Comparison of ENCODE assay signal across 9 mouse cellular contexts in genomic region chr1:80180128-80180527, GRCm38 (mm10). TPM values are rescaled to one million over a fixed set of nuclear protein-coding genes. Genes with fewer than 3 reads are reported as not detected.
A peak's percentile ranks its signal among the peaks of the same experiment; 100 is the strongest.
DNase-seq lines count a peak whose midpoint lies in the region; ATAC-seq lines count a peak whose summit lies in the region.
"Had no signal": no experiment of that assay in that cellular context is flagged by ENCODE, and none has a peak within 500 bp of the region (broad histone marks: within the 10 kb centered on the region; RNA-seq: fewer than 3 reads in every experiment).

No protein-coding gene starts in this region.

- intact Hi-C loops in gastrocnemius, postnatal 36 days (cut with DNase I), result loop anchor here (2.0 to 10.0 kb wide), 4 partner anchors 63 to 1105 kb away; no protein-coding TSS in a partner anchor

- no peaks in the 10 kb centered on the region for H3K36me3 ChIP-seq in hindbrain, embryonic 11.5 days (ENCODE audit: control insufficient read depth, insufficient read depth, low read length)
- no peaks in the 10 kb centered on the region for H3K36me3 ChIP-seq in hindbrain, embryonic 13.5 days
- H3K36me3 ChIP-seq: embryonic facial prominence, embryonic 13.5 days had no signal

- DNase-seq in hindbrain, embryonic 11.5 days (ENCODE audit: low spot score), result peak; percentile 47
- DNase-seq in spleen, postnatal 10 days (ENCODE audit: low spot score in 2 of 2), result peak; percentile 9 to 40
- no peak for DNase-seq in spleen, postnatal 14 days (ENCODE audit: low spot score in 2 of 2)
- peak; percentile 64 for DNase-seq in embryo, embryonic 10.5 days (ENCODE audit: low spot score)
- peak; percentile 60 for DNase-seq in mesoderm, embryonic 11.5 days (ENCODE audit: low read depth, low spot score)
- DNase-seq in urinary bladder, postnatal 25 days (ENCODE audit: low spot score), result no peak
- no peak for DNase-seq in gastrocnemius, postnatal 36 days

- ATAC-seq in hindbrain, embryonic 11.5 days (ENCODE audit: low FRiP score), result no peak
- no peak for ATAC-seq in hindbrain, embryonic 13.5 days (ENCODE audit: low FRiP score)

- H3K9ac ChIP-seq in hindbrain, embryonic 11.5 days (ENCODE audit: low read depth, low read length), result no peak overlapping the region
- no peak overlapping the region for H3K9ac ChIP-seq in hindbrain, embryonic 13.5 days
- H3K9ac ChIP-seq: embryonic facial prominence, embryonic 13.5 days had no signal

- no peaks in the 10 kb centered on the region for H3K9me3 ChIP-seq in hindbrain, embryonic 11.5 days (ENCODE audit: control insufficient read depth, low read length)
- H3K9me3 ChIP-seq in hindbrain, embryonic 13.5 days, result no peaks in the 10 kb centered on the region
- H3K9me3 ChIP-seq: embryonic facial prominence, embryonic 13.5 days had no signal

- H3K4me2 ChIP-seq in hindbrain, embryonic 11.5 days (replicated peaks; ENCODE audit: low read depth, low read length), result no peak overlapping the region
- H3K4me2 ChIP-seq in hindbrain, embryonic 13.5 days, result no peak overlapping the region
- H3K4me2 ChIP-seq: embryonic facial prominence, embryonic 13.5 days had no signal

- no peaks in the 10 kb centered on the region for H3K4me1 ChIP-seq in hindbrain, embryonic 11.5 days (replicated peaks; ENCODE audit: control insufficient read depth, insufficient read depth, low read length)
- no peaks in the 10 kb centered on the region for H3K4me1 ChIP-seq in hindbrain, embryonic 13.5 days (replicated peaks)
- H3K4me1 ChIP-seq: embryonic facial prominence, embryonic 13.5 days had no signal

- no peaks in the 10 kb centered on the region for H3K27me3 ChIP-seq in hindbrain, embryonic 11.5 days (ENCODE audit: control insufficient read depth, insufficient read depth, low read length)
- no peaks in the 10 kb centered on the region for H3K27me3 ChIP-seq in hindbrain, embryonic 13.5 days
- H3K27me3 ChIP-seq: embryonic facial prominence, embryonic 13.5 days had no signal

- 60% methylated on average over 7 of the region's 7 CpGs for WGBS in hindbrain, embryonic 11.5 days
- WGBS in hindbrain, embryonic 13.5 days, result 64% methylated on average over 7 of the region's 7 CpGs

- no peak overlapping the region for H3K4me3 ChIP-seq in hindbrain, embryonic 11.5 days (ENCODE audit: low read depth, low read length)
- no peak overlapping the region for H3K4me3 ChIP-seq in hindbrain, embryonic 13.5 days
- H3K4me3 ChIP-seq: embryonic facial prominence, embryonic 13.5 days had no signal

- H3K27ac ChIP-seq in hindbrain, embryonic 11.5 days (ENCODE audit: low read depth, low read length), result no peak overlapping the region
- no peak overlapping the region for H3K27ac ChIP-seq in hindbrain, embryonic 13.5 days
- H3K27ac ChIP-seq: embryonic facial prominence, embryonic 13.5 days had no signal

RNA-seq across cellular contexts. Expression of gene Fam124b, which starts 38.1 kb away (rescaled TPM):
- polyA plus RNA-seq in hindbrain, embryonic 11.5 days (2014; fragmentation: Nextera tagmentation; extraction: Ambion mirVana), result 0.40 and 0.46 TPM in 2 replicates
- 0.54 and 0.64 TPM in 2 replicates for polyA plus RNA-seq in hindbrain, embryonic 13.5 days (2015; fragmentation: Nextera tagmentation; extraction: Ambion mirVana)
- 1 to 10 TPM in 1 of 2 experiments, under 1 TPM in 1; 0.23 to 1.2 TPM for total RNA-seq in gastrocnemius, postnatal 36 days (2021)

Comparison
In these comparisons a context has a peak if more than half of its experiments do, and no peak if none do; other contexts are left out.
1. DNase-seq: peak in hindbrain, embryonic 11.5 days (single experiment), spleen, postnatal 10 days (2 of 2), embryo, embryonic 10.5 days (single experiment) and mesoderm, embryonic 11.5 days (single experiment); none in spleen, postnatal 14 days (0 of 2), urinary bladder, postnatal 25 days (single experiment) and gastrocnemius, postnatal 36 days (0 of 2).